Mouse (Mus musculus): ENCODE measurements around the gene Gm8068. TPM values are rescaled to one million over a fixed set of nuclear protein-coding genes. Genes with fewer than 3 reads are reported as not detected.
"Not testable (repeated sequence)": the region's sequence is repeated elsewhere in the genome, so short reads cannot be mapped to it uniquely, and the experiment has no call there.

Gene Gm8068
- total RNA-seq (2021), result not detected
- long read RNA-seq, experiment 1, result 0 reads
- long read RNA-seq, experiment 2, result 0 reads

- intact Hi-C loops (cut with DNase I); DNase-seq: not testable (repeated sequence)
Observed at GRCm38 (mm10) chr14:41701785-41702184, at the start of gene Gm8068. Gm8068 (minus strand) TSS chr14:41701885.

GRCm38 (mm10) chr14:41750514-41750913 lies 48.8 kb upstream of the Gm8068 start, which contains the start of gene Gm7929:
Gm7929 (minus strand) TSS chr14:41750614.
- intact Hi-C loops (cut with DNase I); DNase-seq: not testable (repeated sequence)

GRCm38 (mm10) chr14:41723437-41723836 lies 21.8 kb upstream of the Gm8068 start:
- DNase-seq; intact Hi-C loops (cut with DNase I): not testable (repeated sequence)

- DNase-seq, result not testable (repeated sequence)
Observed at GRCm38 (mm10) chr14:41717180-41717579, 15.5 kb upstream of the Gm8068 start.

GRCm38 (mm10) chr14:41648176-41648575 lies 53.5 kb downstream of the Gm8068 start:
- intact Hi-C loops (cut with DNase I); DNase-seq: not testable (repeated sequence)

More at GRCm38 (mm10) chr14:41717180-41717579, 15.5 kb upstream of the Gm8068 start:
- intact Hi-C loops (cut with DNase I), result not testable (repeated sequence)

Other genes starting within 250 kb of the Gm8068 start
- gene Gm7954, start 248.4 kb downstream of the Gm8068 start, total RNA-seq (2021), result not detected
- not detected for gene Gm3486, start 212.4 kb downstream of the Gm8068 start, total RNA-seq (2021)
- not detected for gene Gm7970, start 146.3 kb downstream of the Gm8068 start, total RNA-seq (2021)
- gene 1700049E17Rik2, start 128.7 kb downstream of the Gm8068 start, total RNA-seq (2021), result not detected
- gene Gm3072, start 77.3 kb downstream of the Gm8068 start, total RNA-seq (2021), result not detected
- gene Gm3676, start 55.4 kb downstream of the Gm8068 start, total RNA-seq (2021), result not detected
- not detected for gene Gm7929, start 48.7 kb upstream of the Gm8068 start, total RNA-seq (2021)
- gene Gm47189, start 70.6 kb upstream of the Gm8068 start, total RNA-seq (2021), result not detected
- gene Gm7980, start 205.4 kb upstream of the Gm8068 start, total RNA-seq (2021), result not detected
- not detected for gene 1700049E17Rik1, start 223.1 kb upstream of the Gm8068 start, total RNA-seq (2021)
- gene 1700024B05Rik, start 242.1 kb upstream of the Gm8068 start, total RNA-seq (2021), result not detected